Mouse (Mus musculus): ENCODE results near the gene Cbx3.

The Cbx3 gene

DNA sequence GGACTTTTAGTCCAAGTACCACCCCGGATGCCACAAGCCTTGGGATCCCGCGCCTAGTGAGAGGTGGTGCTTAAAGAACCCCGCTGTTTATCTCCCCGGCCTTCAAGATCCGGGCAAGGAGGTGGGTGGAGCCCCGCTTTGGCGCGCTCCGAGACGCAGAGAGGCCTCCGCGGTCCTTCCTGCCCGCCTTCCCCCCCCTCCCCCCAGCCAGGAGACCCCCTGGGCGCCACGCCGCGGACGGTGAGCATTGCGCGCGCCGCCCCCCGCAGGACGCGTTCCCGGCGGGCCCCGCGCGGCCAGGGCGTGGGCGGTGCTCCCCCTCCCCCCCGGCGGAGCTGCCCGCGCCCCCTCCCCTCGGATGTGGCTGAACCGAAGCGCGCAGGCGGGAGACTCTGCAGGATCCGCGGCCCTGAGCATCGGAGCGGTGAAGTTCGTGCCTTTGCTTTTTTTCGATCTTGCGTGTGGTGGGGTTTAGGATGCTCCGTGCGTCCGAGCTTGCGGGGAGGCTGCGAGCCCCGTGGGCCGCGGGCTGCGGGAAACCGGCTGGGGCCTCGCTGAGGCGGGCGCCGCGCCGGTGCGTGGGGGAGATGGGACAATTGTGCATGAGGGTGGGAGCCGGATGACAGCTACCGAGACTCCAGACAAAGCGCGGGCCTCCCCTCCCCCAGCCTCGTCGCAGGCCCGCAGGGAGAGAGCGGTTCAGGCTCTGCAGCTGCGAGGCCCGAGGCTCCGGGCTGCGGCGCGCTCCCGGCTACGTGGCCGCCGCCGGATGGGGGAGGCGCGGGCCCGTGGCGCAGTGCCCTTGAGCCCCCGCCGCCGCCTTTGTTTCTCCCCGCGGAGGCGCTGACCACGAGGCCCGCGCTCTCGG lies at the start of gene Cbx3:
Gene Cbx3, plus strand, starts transcription at position 50 of the 868 bp plus-strand sequence.
- in situ Hi-C loops (cut with MboI, MseI), result no loop called here

GRCm38 (mm10) chr6:51423466-51424122 lies 46.6 kb upstream of the Cbx3 start:
- in situ Hi-C loops (cut with MboI, MseI), result loop anchor here (25.0 kb wide), 1 partner anchor 414 kb away; no protein-coding TSS in a partner anchor

DNA sequence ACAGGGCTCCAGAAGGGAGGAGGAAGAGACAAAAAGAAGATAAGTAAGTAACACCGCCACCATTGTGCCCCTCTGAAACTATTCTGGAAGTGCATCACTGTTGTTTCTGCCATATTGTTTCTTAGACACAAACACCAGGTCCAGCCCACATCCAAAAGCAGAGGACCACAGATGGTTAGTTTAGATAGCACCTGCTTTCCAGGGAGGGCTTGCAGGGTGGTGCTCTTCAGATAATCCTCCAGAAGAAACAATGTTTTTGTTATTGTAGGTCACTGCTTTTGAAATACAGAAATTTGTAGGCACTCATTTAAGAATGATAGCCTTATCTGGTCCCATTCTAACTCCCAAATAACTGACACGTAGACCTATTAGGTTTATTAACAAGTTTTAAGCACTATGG lies 45.6 kb upstream of the Cbx3 start:
- in situ Hi-C loops (cut with MboI, MseI), result loop anchor here (25.0 kb wide), 1 partner anchor 413 kb away; no protein-coding TSS in a partner anchor

GRCm38 (mm10) chr6:51432535-51433397 lies 37.4 kb upstream of the Cbx3 start, which contains the start of gene Nfe2l3:
Nfe2l3 (plus strand) TSS chr6:51432670.
- in situ Hi-C loops (cut with MboI, MseI), result loop anchor here (5.0 kb wide), 1 partner anchor 40 kb away; no protein-coding TSS in a partner anchor

DNA sequence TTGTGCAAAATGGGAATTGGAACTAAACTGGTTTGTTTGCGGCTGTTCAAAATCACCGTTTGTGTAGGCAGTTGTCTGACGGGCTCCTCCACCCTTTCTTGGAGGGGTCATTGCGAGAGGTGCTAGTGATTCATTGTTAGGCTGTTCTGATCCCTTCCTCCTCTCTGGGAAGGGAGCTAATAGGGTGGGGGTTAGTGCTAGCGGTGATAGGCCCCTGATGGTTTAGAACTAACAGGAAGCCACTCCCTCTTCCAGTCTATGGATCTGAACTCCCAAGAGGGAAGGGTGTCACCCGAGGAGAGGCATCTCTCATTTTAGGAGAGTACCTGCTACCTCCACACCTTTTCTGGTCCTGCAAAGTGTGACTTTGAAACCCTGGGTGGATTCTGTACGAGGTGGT lies 35.9 kb upstream of the Cbx3 start:
- in situ Hi-C loops (cut with MboI, MseI), result loop anchor here (5.0 kb wide), 1 partner anchor 42 kb away; no protein-coding TSS in a partner anchor

DNA sequence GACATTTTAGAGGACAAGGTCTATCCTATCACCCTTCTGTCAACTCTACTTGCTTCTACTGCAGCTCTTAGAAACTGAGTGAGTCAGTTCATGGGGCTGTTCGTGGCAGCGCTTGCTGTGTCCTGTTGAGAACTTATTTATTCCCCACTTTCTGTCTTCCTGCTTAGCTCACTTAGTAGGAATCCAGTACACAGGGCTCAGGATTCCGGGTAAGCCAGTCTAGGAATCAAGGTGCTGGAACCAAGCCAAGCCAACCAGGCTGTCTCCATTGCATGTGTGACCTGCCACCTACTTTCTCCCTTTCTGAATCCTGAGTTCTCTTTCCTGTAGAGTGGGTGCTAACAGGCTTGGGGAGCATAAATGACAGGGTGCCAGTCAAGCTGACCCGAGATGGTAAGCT lies 32.5 kb upstream of the Cbx3 start:
- in situ Hi-C loops (cut with MboI, MseI), result no loop called here

DNA sequence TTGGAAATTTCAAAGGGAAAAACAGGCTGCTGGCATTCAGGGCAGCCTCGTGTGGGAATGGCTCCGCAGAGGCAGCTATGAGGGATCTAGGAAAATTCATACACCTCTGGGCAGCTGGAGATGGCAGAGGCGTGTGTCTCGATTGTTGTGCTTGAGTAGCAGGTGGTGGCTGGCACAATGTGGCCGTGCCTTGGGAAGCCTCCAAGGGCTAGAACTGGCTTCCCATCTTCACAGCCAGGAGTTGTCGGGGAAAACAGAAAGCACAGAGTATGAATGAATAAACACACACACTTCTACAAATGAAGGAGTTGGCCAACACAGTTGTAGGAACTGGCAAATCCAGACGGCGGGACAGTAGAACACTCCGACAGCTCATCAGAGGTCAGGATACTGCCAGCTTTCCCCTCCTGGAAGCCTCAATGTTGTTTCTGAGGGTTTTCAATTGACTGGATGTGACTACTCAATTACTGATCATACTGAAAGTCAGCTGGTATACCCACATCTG lies 31.3 kb upstream of the Cbx3 start:
- in situ Hi-C loops (cut with MboI, MseI), result no loop called here

DNA sequence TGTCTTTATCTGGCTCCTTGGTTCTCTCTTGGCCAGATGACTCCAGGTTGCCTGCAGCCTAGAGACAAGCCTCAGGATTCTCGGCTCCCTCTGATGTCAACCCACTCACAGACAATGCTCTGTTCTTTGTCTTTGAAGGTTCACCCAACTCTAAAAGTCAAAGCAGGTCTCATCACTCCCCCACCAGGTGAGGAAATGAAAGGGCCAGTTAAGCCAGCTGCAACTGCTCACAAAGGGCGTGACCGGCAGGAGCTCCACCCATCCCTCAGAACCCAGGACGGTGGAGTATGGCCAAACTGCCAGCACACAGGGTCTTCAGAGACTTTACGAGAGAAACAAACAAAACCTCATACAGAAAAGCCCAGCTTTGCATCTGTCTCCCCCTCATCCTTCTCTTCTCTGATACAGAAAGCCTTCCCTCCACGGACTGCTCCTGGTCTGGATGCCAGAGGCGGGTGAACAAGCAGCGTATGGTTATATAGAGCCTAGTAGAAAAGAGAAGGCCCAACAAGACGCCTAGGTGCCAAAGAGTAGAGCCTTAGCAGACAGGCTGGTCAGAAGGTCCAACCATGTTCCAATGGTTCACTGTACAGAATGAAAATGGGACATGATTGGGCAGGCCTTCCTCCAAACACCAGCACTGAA lies 27.8 kb upstream of the Cbx3 start:
- in situ Hi-C loops (cut with MboI, MseI), result no loop called here

GRCm38 (mm10) chr6:51452927-51453503 lies 17.1 kb upstream of the Cbx3 start:
- in situ Hi-C loops (cut with MboI, MseI), result no loop called here

DNA sequence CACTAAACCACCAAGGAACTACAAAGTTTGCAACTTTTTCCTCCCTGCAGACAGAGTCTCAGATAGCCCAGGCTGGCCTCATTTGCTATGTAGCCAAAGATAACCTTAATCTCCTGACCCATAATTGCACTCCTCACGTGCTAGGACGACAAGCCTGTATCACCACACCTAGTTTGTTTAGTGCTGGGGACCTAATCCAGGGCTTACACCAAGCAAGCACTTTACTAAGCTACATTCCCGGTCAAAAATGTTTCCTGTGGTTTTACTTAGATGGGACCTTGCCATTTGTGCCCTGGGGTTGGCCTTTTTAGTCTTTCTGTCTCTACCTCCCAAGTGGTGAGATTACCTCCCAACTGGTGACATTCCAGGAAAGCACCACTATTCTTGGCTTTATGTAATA lies 15.2 kb upstream of the Cbx3 start:
- in situ Hi-C loops (cut with MboI, MseI), result no loop called here

GRCm38 (mm10) chr6:51456198-51456597 lies 14.0 kb upstream of the Cbx3 start:
- in situ Hi-C loops (cut with MboI, MseI), result no loop called here

DNA sequence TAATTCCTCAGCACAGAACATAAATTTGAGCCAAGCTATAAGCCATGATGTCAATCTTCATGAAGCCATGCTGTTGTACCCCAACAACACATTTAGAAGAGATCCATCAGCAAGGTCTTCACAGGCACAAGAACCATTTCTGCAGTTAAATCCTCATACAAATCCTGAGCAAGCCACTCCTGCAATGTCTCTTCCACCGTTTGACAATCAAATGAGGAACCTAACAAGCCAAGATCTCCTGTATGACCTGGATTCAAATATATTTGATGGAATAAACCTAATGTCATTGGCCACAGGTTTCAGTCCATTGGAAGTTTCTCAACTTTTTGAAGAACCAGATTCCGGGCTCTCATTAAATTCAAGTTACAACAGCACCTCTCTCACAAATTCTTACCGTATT lies 12.9 kb upstream of the Cbx3 start:
- in situ Hi-C loops (cut with MboI, MseI), result no loop called here

DNA sequence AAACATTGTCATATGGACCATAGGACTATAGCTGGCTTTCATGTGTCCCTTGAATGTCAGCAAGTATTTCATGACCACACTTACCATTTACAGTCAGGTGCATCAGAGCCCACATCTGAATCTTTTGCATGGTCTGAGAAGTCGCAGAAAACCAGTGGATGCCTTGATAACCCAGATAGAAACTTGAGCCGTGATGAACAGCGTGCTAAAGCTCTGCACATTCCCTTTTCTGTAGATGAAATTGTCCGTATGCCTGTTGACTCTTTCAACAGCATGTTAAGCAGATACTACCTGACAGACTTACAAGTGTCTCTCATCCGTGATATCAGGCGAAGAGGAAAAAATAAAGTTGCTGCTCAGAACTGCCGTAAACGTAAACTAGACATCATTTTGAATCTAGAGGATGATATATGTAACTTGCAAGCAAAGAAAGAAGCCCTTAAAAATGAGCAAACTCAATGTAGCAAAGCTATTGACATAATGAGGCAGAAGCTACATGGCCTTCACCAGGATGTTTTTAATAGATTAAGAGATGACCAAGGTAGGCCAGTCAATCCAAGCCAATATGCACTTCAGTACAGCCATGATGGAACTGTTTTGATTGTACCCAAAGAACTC lies 12.3 kb upstream of the Cbx3 start:
- in situ Hi-C loops (cut with MboI, MseI), result no loop called here

DNA sequence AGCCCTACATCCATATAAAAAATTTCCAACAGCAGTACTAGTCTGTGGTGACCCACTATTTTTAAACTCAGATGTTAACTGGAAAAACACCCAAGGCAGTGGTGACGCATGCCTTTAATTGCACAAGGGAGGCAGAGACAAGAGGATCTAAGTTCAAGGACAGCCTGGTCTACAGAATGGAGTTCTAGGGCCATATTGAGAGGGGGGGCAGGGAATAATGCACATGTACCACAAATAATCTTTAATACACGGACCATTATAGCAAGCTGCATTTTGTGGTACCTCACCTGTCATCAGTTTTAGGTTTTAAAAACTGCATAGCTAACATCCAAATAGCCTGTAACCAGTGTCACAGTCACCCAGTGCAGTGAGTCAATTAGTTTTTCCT lies 11.2 kb upstream of the Cbx3 start:
- in situ Hi-C loops (cut with MboI, MseI), result no loop called here

DNA sequence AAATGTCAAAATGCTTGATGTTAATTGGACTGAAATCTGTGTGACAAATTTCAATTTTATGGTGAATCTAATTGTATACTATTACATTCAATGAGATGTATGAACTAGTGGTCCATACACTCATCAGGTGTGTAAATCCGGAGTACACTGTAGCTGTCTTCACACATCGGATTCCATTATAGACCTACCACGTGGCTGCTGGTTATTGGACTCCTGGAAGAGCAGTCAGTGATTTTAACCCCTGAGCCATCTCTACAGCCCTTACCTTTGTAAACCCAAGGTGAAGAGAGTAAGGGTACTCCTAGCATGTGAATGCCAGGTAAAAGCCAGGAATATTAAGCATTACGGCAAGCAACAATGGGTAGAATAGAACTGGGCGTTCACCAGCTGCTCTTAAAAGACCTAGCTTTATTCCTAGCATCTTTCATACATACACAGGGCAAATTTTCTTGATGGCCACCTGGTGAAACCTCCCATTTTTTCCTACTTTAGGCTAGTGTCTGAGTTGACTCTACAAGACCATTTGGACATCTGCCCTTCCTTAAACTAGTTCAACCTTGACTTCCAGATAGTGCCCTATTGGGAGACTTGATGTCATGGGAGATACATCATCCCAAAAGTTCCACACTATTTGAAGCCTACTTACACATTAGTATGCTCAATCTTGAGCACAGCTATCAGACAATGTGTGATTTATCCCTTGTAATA lies 10.7 kb upstream of the Cbx3 start:
- in situ Hi-C loops (cut with MboI, MseI), result no loop called here

DNA sequence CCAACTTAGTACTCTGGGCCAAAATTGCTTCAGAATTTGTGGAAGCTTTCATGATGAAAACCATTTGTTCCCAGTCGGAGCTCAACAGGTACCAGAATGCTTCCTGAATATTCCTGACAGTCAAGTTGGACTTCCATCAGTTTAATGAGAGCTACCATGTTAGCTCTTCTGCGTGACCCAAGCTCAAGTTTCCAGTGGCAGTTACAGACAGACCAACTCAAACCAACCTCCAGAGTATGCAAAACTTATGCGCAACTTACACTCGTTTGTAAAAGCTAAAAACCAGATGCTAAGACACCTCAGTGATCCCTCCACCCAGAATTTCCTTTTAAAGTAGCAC lies 10.2 kb upstream of the Cbx3 start:
- in situ Hi-C loops (cut with MboI, MseI), result no loop called here

DNA sequence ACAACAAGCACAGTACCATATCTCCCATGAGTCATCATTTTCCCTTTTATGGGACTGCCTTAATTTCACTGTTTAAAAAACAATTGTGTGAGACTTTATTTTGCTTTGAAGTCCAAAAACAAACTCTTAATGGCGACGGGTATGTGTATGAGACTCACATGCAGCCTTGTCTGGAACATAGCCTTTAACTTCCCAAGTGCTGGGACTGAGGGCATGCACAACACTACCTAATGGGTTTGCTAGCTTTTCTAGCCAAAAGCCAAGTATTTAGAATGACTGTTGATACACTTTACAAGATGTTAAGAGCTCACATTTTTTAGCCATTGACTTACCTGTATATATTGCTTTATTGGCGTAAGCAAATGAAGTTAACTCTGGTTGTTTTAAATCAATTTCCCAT lies 9.8 kb upstream of the Cbx3 start:
- in situ Hi-C loops (cut with MboI, MseI), result no loop called here

DNA sequence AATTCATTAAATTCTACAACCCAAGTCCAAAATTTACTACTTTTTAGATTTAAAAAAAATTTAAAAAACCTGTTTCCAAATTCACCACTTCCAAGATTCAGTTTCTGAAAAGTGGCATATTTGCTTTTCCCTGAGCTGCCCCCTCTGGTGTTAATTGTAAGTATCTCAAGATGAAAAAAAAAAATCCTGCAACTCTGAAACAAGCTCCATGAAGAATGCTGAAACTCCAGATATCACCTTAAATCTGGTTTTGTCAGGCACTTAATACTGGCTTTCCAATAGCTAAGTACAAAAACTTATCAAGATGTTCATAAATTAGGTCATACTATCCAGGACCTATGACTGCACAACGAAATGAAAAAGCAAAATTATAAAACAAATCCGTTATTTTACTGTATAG lies 2.5 kb upstream of the Cbx3 start:
- in situ Hi-C loops (cut with MboI, MseI), result no loop called here

DNA sequence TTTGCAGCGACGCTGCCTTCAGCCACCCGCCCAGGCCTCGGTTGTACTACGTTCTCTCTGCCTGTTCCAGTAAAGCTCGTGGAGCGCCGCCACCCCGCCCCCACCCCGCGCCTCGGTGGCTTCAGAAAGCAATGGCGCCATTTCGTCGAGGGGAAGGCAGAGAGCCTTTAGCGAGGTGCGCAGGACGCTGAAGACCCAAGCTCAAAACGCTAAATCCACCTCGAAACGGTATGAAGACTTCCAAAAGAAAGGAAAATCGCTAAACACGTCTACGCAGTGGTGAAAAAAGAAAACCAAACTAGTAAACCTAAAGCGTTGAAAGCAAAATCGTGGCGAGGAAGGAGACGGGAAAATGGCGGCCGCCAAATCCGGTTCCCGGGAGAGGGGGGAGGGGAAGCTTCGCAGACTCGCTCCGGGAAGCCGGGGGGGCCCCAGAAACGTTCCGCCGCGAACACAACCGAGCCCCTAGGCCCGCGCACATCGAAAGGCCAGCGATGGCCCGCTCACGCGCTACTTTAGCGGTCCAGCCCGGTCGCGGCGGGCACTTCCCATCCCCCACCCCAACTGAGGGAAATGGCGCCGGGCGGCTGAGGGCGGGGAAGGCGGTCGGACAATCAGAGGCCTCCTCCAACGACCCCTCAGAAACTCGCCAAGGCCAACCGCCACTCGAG lies 1.1 kb upstream of the Cbx3 start:
- in situ Hi-C loops (cut with MboI, MseI), result no loop called here
